Mouse (Mus musculus) CH12.LX (cell line): ENCODE measurements around the gene Pde8a. TPM values are rescaled to one million over a fixed set of nuclear protein-coding genes. Genes with fewer than 3 reads are reported as not detected.

Experiments used
- DNase-seq: peaks from one replicate; pipeline ENCODE4 v3.0.0-alpha.2; 2013; ENCODE audit errors: extremely low read depth
- H3K27ac ChIP-seq: 2 replicates; pipeline ENCODE4 v1.5.1; 2012; ENCODE audit warnings: low read depth, mild to moderate bottlenecking, control low read depth, moderate library complexity; ENCODE audit not compliant: insufficient read depth
- H3K27me3 ChIP-seq: replicated peaks from 2 replicates; pipeline ENCODE3; 2012; ENCODE audit warnings: inconsistent platforms
- H3K36me3 ChIP-seq, 2 experiments: replicated peaks in 1 of 2; 2 replicates each; pipeline versions ENCODE3 to v1.6.1; 2012; ENCODE audit warnings: inconsistent platforms in 1 of 2, low read length in 1 of 2, mild to moderate bottlenecking in 1 of 2, mixed read lengths in 1 of 2, moderate library complexity in 1 of 2; ENCODE audit not compliant: control insufficient read depth in 1 of 2, insufficient read depth in 1 of 2
- H3K4me1 ChIP-seq, 2 experiments: 2 replicates each; pipeline ENCODE4 v1.6.1; 2012; ENCODE audit warnings: inconsistent platforms in 1 of 2, moderate library complexity in 1 of 2; ENCODE audit not compliant: insufficient read depth in 2 of 2, control insufficient read depth in 1 of 2
- H3K4me2 ChIP-seq: 2 replicates; pipeline ENCODE4 v1.6.1; 2012; ENCODE audit warnings: low read depth, mild to moderate bottlenecking, control low read depth; ENCODE audit not compliant: poor library complexity, insufficient read depth, severe bottlenecking
- H3K4me3 ChIP-seq, 3 experiments: fragments of 150-350 bp in 1 of 3; sonication (generic) in 1 of 3; replicated peaks in 1 of 3; 2 replicates each; pipeline versions ENCODE3 to v1.5.1; 2011 to 2012; ENCODE audit warnings: low read depth in 2 of 3, low read length in 2 of 3, mild to moderate bottlenecking in 2 of 3, moderate library complexity in 2 of 3, control low read depth in 1 of 3, improper control_type of control experiment in 1 of 3, inconsistent platforms in 1 of 3, mixed read lengths in 1 of 3; ENCODE audit not compliant: poor library complexity in 1 of 3
- H3K79me2 ChIP-seq: replicated peaks from 2 replicates; pipeline ENCODE4 v1.6.1; 2012; ENCODE audit warnings: mild to moderate bottlenecking, moderate library complexity; ENCODE audit not compliant: control insufficient read depth, poor library complexity, insufficient read depth, severe bottlenecking; ENCODE audit errors: extremely low read depth
- H3K9ac ChIP-seq: 2 replicates; pipeline ENCODE4 v1.6.1; 2012; ENCODE audit warnings: low read depth, mild to moderate bottlenecking, control low read depth, moderate library complexity; ENCODE audit not compliant: insufficient read depth
- H3K9me3 ChIP-seq: replicated peaks from 2 replicates; pipeline ENCODE3; 2012; ENCODE audit warnings: low read length, inconsistent platforms, mixed read lengths
- BHLHE40 ChIP-seq: IDR thresholded peaks from 2 replicates; pipeline ENCODE4 v1.6.1; 2011; ENCODE audit warnings: mild to moderate bottlenecking, low read depth, low read length, improper control_type of control experiment
- E2F4 ChIP-seq: IDR thresholded peaks from 2 replicates; pipeline ENCODE4 v1.6.1; 2011; ENCODE audit warnings: low read depth, low read length, improper control_type of control experiment; ENCODE audit not compliant: insufficient replicate concordance
- ELF1 ChIP-seq: IDR thresholded peaks from 2 replicates; pipeline ENCODE4 v1.6.1; 2014; ENCODE audit warnings: low read depth, mild to moderate bottlenecking, inconsistent platforms, low read length, improper control_type of control experiment
- EP300 ChIP-seq: IDR thresholded peaks from 2 replicates; pipeline ENCODE4 v1.6.1; 2011; ENCODE audit warnings: low read length, improper control_type of control experiment
- ETS1 ChIP-seq: conservative IDR thresholded peaks from 2 replicates; pipeline ENCODE4 v1.6.1; 2012; ENCODE audit warnings: low read depth, mild to moderate bottlenecking, inconsistent platforms, low read length, improper control_type of control experiment, moderate library complexity
- GABPA ChIP-seq: IDR thresholded peaks from 2 replicates; pipeline ENCODE4 v1.6.1; 2012; ENCODE audit warnings: low read depth, low read length, improper control_type of control experiment, inconsistent platforms; ENCODE audit not compliant: insufficient replicate concordance
- HCFC1 ChIP-seq: IDR thresholded peaks from 2 replicates; pipeline ENCODE4 v1.6.1; 2012; ENCODE audit warnings: low read depth, mild to moderate bottlenecking, inconsistent platforms, low read length, improper control_type of control experiment
- IRF4 ChIP-seq: IDR thresholded peaks from 2 replicates; pipeline ENCODE4 v1.6.1; 2014; ENCODE audit warnings: low read depth, mild to moderate bottlenecking, inconsistent platforms, low read length, improper control_type of control experiment
- JUN ChIP-seq: IDR thresholded peaks from 2 replicates; pipeline ENCODE4 v1.6.1; 2011; ENCODE audit warnings: low read depth, mild to moderate bottlenecking, low read length, improper control_type of control experiment, moderate library complexity; ENCODE audit not compliant: insufficient read depth
- JUND ChIP-seq: conservative IDR thresholded peaks from 2 replicates; pipeline ENCODE4 v1.6.1; 2011; ENCODE audit warnings: low read depth, low read length, improper control_type of control experiment
- MAFK ChIP-seq: IDR thresholded peaks from 2 replicates; pipeline ENCODE4 v1.6.1; 2011; ENCODE audit warnings: low read length, improper control_type of control experiment; ENCODE audit not compliant: insufficient replicate concordance
- MAX ChIP-seq: IDR thresholded peaks from 2 replicates; pipeline ENCODE4 v1.6.1; 2011; ENCODE audit warnings: low read length, improper control_type of control experiment
- MAZ ChIP-seq: IDR thresholded peaks from 2 replicates; pipeline ENCODE4 v1.6.1; 2012; ENCODE audit warnings: low read depth, mild to moderate bottlenecking, inconsistent platforms, low read length, improper control_type of control experiment, moderate library complexity
- MEF2A ChIP-seq: IDR thresholded peaks from 2 replicates; pipeline ENCODE4 v1.6.1; 2014; ENCODE audit warnings: low read depth, mild to moderate bottlenecking, inconsistent platforms, low read length, improper control_type of control experiment, borderline replicate concordance
- MXI1 ChIP-seq: IDR thresholded peaks from 2 replicates; pipeline ENCODE4 v1.6.1; 2011; ENCODE audit warnings: mild to moderate bottlenecking, low read depth, low read length, improper control_type of control experiment
- MYC ChIP-seq: IDR thresholded peaks from 2 replicates; pipeline ENCODE4 v1.6.1; 2011; ENCODE audit warnings: low read depth, mild to moderate bottlenecking, improper control_type of control experiment, low read length
- NRF1 ChIP-seq: IDR thresholded peaks from 2 replicates; pipeline ENCODE4 v1.6.1; 2014; ENCODE audit warnings: low read depth, mild to moderate bottlenecking, inconsistent platforms, low read length, improper control_type of control experiment, moderate library complexity
- PAX5 ChIP-seq: IDR thresholded peaks from 2 replicates; pipeline ENCODE4 v1.6.1; 2012; ENCODE audit warnings: low read length, inconsistent platforms, mixed read lengths
- POLR2A ChIP-seq: IDR thresholded peaks from 2 replicates; pipeline ENCODE4 v1.6.1; 2011; ENCODE audit warnings: low read depth, mild to moderate bottlenecking, improper control_type of control experiment, low read length
- POLR2AphosphoS2 ChIP-seq: IDR thresholded peaks from 2 replicates; pipeline ENCODE4 v1.6.1; 2011; ENCODE audit warnings: low read depth, low read length, improper control_type of control experiment
- SMC3 ChIP-seq: IDR thresholded peaks from 2 replicates; pipeline ENCODE4 v1.6.1; 2011; ENCODE audit warnings: low read depth, low read length, improper control_type of control experiment
- TBP ChIP-seq: conservative IDR thresholded peaks from 2 replicates; pipeline ENCODE4 v1.6.1; 2011; ENCODE audit warnings: low read depth, low read length, improper control_type of control experiment
- TCF12 ChIP-seq: IDR thresholded peaks from 2 replicates; pipeline ENCODE4 v1.6.1; 2014; ENCODE audit warnings: low read depth, mild to moderate bottlenecking, inconsistent platforms, low read length, improper control_type of control experiment
- UBTF ChIP-seq: IDR thresholded peaks from 2 replicates; pipeline ENCODE4 v1.6.1; 2012; ENCODE audit warnings: low read depth, mild to moderate bottlenecking, inconsistent platforms, low read length, improper control_type of control experiment, moderate library complexity
- USF1 ChIP-seq: IDR thresholded peaks from 2 replicates; pipeline ENCODE4 v1.6.1; 2014; ENCODE audit warnings: low read depth, mild to moderate bottlenecking, inconsistent platforms, low read length, improper control_type of control experiment
- USF2 ChIP-seq: conservative IDR thresholded peaks from 2 replicates; pipeline ENCODE4 v1.6.1; 2011; ENCODE audit warnings: low read depth, low read length, improper control_type of control experiment
- ZC3H11A ChIP-seq: IDR thresholded peaks from 2 replicates; pipeline ENCODE4 v1.6.1; 2012; ENCODE audit warnings: low read depth, mild to moderate bottlenecking, inconsistent platforms, low read length, improper control_type of control experiment
- ZKSCAN1 ChIP-seq: IDR thresholded peaks from 2 replicates; pipeline ENCODE4 v1.6.1; 2012; ENCODE audit warnings: low read depth, inconsistent platforms, low read length, improper control_type of control experiment, borderline replicate concordance
- ZNF384 ChIP-seq: IDR thresholded peaks from 2 replicates; pipeline ENCODE4 v1.6.1; 2012; ENCODE audit warnings: low read depth, low read length, improper control_type of control experiment, inconsistent platforms
- dilution Hi-C: fragments of 300-500 bp; cut with MboI; formaldehyde crosslinking; loops from 2 replicates; pipeline ENCODE4 v1.14.3; 2020; ENCODE audit warnings: low sequenced_read_pairs; ENCODE audit not compliant: extremely low pct_unique_long_range_greater_than_20kb, extremely low pct_ligation_motif_present
- in situ Hi-C: fragments of 300-500 bp; cut with MboI; formaldehyde crosslinking; loops from 3 replicates; pipeline ENCODE4 v1.14.3; 2019; ENCODE audit warnings: low sequenced_read_pairs, low pct_ligation_motif_present, low pct_unique_long_range_greater_than_20kb, mixed read lengths
- polyA plus RNA-seq: library from polyadenylated mRNA; unstranded; fragments of >175 nt; gene quantifications from 2 replicates; pipeline ENCODE4 v1.2.1, GENCODE M21; 2012; ENCODE audit warnings: low read depth; ENCODE audit not compliant: insufficient read length
- total RNA-seq, 2 experiments: library from RNA; depleted of rRNA; stranded (reverse); fragments of 300-350 nt in 1 of 2; fragments of >200 nt in 1 of 2; gene quantifications; 2 replicates each; pipeline ENCODE4 v1.2.3; 2012 to 2014

Gene Pde8a
- total and polyA plus RNA-seq, 3 experiments: 8.3 to 22.7 (median 9.1) TPM

DNA sequence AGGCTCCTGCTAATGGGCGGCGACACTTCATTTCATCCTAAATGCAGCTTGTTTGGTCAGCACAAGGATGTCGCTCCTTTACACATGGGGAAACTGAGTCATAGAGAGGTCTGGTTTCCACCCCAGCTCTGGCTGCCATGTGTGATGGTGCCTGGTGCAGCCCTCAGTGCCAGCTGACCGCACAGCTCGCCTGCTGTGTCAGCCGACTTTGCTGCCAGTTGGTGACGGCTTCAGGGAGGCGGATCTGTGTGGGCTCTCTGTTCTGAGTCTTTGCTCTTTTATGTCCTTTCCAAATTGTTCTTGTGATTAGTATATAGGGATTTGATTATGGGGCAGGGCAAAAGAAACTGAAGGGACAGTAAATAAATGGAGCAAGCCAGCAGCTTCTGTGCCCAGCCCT, 94.3 kb downstream of the Pde8a start:
- no peak overlapping the region for H3K27ac ChIP-seq

DNA sequence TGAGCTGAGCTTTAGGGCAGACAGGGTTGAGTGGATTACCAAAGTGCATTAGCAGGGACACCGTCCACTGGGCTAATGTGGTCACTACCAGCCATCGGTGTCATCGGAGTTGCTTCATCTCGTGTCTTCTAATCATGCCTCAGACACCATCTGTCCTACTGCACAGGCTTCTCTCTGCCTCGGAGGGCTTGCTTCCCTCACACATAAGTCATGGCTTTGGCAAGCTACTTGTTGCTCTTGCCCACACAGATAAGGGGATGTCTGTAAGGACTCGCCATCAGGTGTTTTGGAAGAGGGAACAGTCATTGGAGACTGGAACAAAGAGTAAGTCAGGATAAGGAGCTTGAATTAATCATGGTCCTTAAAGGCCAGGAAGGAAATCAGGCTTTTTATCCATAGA, 95.9 kb downstream of the Pde8a start:
- H3K4me2 ChIP-seq: no peak overlapping the region
- no peak overlapping the region for H3K9ac ChIP-seq
- DNase-seq: no peak
- H3K36me3 ChIP-seq: peaks cover 24 to 73% of the 10 kb centered on the region in 2 experiments
- in situ Hi-C loops (loop anchor here (25.0 kb wide), 1 partner anchor 422 kb away; no protein-coding TSS in a partner anchor), dilution Hi-C loops (no loop called here)
- no peaks in the 10 kb centered on the region for H3K9me3 ChIP-seq
- H3K4me1 ChIP-seq: peaks cover 4 to 34% of the 10 kb centered on the region in 2 experiments; a peak in 3 of 4 replicates
- H3K27ac ChIP-seq: no peak overlapping the region
- no peak for TF ChIP-seq MAZ
- TF ChIP-seq JUN: no peak
- no peak for TF ChIP-seq HCFC1
- TF ChIP-seq IRF4: no peak
- no peak for TF ChIP-seq PAX5
- TF ChIP-seq E2F4: no peak
- no peak for TF ChIP-seq UBTF
- TF ChIP-seq MAX: no peak
- TF ChIP-seq ZNF384: no peak
- no peak for TF ChIP-seq POLR2AphosphoS2
- TF ChIP-seq MXI1: no peak
- TF ChIP-seq GABPA: no peak
- no peak for TF ChIP-seq USF1
- no peak for TF ChIP-seq ELF1
- no peak for TF ChIP-seq SMC3
- no peak for TF ChIP-seq ZC3H11A
- TF ChIP-seq TCF12: no peak
- no peak for TF ChIP-seq JUND
- TF ChIP-seq POLR2A: no peak
- TF ChIP-seq ETS1: no peak
- no peaks in the 10 kb centered on the region for H3K79me2 ChIP-seq
- H3K4me3 ChIP-seq: no peak overlapping the region
- H3K27me3 ChIP-seq: no peaks in the 10 kb centered on the region

More for the DNA sequence above, 94.3 kb downstream of the Pde8a start:
- Histone ChIP-seq H3K36me3 (peaks cover 25 to 78% of the 10 kb centered on the region in 2 experiments), H3K4me1 (peaks cover 4 to 34% of the 10 kb centered on the region in 2 experiments; a peak in 3 of 4 replicates), H3K27me3 (no peaks in the 10 kb centered on the region), H3K4me2 (no peak overlapping the region), H3K79me2 (no peaks in the 10 kb centered on the region), H3K9ac (no peak overlapping the region), H3K4me3 (no peak overlapping the region), H3K9me3 (no peaks in the 10 kb centered on the region)
- DNase-seq: no peak
- TF ChIP-seq USF2 (no peak), UBTF (no peak), E2F4 (no peak), EP300 (no peak), MEF2A (no peak), ZC3H11A (no peak), MAFK (no peak), MAZ (no peak), MXI1 (no peak), MYC (no peak), HCFC1 (no peak), TBP (no peak), BHLHE40 (no peak), TCF12 (no peak), NRF1 (no peak), POLR2A (no peak), ZKSCAN1 (no peak), ETS1 (no peak)
- dilution Hi-C loops: no loop called here
- in situ Hi-C loops: loop anchor here (25.0 kb wide), 1 partner anchor 420 kb away; no protein-coding TSS in a partner anchor
